Comparison of ENCODE assay signal across 8 mouse cellular contexts in the genomic region with DNA sequence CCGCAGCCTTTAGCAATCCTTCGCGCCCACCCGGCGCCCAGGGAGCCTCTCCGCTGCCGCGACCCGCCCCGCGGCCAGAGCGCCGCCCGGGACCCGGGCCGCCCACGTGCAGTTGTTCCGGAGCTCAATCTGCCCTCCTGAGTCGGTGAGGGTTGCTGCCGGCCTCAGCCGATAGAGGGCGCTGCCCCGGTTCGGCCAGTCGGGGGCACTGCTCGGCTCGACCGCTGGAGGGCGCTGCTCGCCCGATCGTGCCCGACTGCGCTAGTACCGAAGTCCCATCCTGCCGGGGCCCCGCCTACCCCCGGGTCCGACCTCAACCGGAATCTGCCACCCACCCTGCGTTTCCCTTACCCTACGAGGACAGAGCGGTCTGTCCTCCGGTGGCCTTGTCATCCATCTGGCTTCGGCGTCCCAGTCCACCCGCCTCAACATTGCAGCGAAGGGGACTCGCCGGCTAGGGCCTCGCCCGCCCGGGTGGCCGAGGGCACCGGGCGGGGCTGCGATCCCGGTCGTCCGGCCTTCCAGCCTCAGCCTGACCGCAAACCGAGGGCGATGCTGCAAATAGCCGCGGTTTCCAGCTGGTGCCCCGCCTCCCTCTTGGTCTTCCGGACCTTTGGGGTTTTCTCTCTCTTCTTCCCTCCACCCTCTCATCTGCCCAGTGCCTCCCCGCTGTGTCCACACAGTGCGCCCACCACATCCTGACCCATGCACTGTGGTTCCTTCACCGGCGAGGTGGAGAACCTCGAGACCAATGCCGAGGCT. TPM values are rescaled to one million over a fixed set of nuclear protein-coding genes. Genes with fewer than 3 reads are reported as not detected.
A peak's percentile ranks its signal among the peaks of the same experiment; 100 is the strongest.
DNase-seq lines count a peak whose midpoint lies in the region; ATAC-seq and TF ChIP-seq lines count a peak whose summit lies in the region.

No protein-coding gene starts in this region.

- no peaks in the 10 kb centered on the region for H3K9me3 ChIP-seq in embryonic facial prominence, embryonic 15.5 days (replicated peaks)
- no peaks in the 10 kb centered on the region for H3K9me3 ChIP-seq in kidney, embryonic 14.5 days (ENCODE audit: control insufficient read depth, low read length)
- no peaks in the 10 kb centered on the region for H3K9me3 ChIP-seq in limb, embryonic 14.5 days (ENCODE audit: control insufficient read depth, low read length)
- no peaks in the 10 kb centered on the region for H3K9me3 ChIP-seq in midbrain, embryonic 16.5 days (replicated peaks; ENCODE audit: control insufficient read depth, low read length, poor library complexity, severe bottlenecking)

- H3K27ac ChIP-seq in bone marrow macrophage, adult 2 months (ENCODE audit: insufficient read depth, low read depth, low read length) = peak overlapping the region; percentile 91
- H3K27ac ChIP-seq in embryonic facial prominence, embryonic 15.5 days (replicated peaks) = peak overlapping the region; percentile 85
- peak overlapping the region; percentile 48; the same call in 1 of the 2 replicates for H3K27ac ChIP-seq in kidney, embryonic 14.5 days (ENCODE audit: low read depth, low read length)
- H3K27ac ChIP-seq in limb, embryonic 14.5 days (replicated peaks; ENCODE audit: low read depth, low read length) = peak overlapping the region; percentile 67
- 0 out of 2 replicates have a peak overlapping the region, but pooled peaks have one; percentile 17 for H3K27ac ChIP-seq in midbrain, embryonic 16.5 days (ENCODE audit: low read length)
- peak overlapping the region; percentile 96 for H3K27ac ChIP-seq in spleen, adult 2 months (ENCODE audit: insufficient read depth, low read length)

- TF ChIP-seq POLR2A in bone marrow macrophage, adult 2 months (IDR thresholded peaks at IDR 0.05; ENCODE audit: borderline replicate concordance, low read depth, low read length) = no peak
- TF ChIP-seq POLR2A in limb, embryonic 14.5 days (IDR thresholded peaks at IDR 0.05; ENCODE audit: borderline replicate concordance, extremely low read depth, insufficient read depth, insufficient read length) = no peak
- TF ChIP-seq POLR2A in spleen, adult 2 months (IDR thresholded peaks at IDR 0.05; ENCODE audit: low read depth, low read length) = peak; percentile 16

- H3K4me2 ChIP-seq in embryonic facial prominence, embryonic 15.5 days (replicated peaks) = peak overlapping the region; percentile 97
- H3K4me2 ChIP-seq in kidney, embryonic 14.5 days (replicated peaks; ENCODE audit: low read depth, low read length) = peak overlapping the region; percentile 96
- H3K4me2 ChIP-seq in limb, embryonic 14.5 days (replicated peaks; ENCODE audit: low read depth, low read length, severe bottlenecking) = peak overlapping the region; percentile 96
- H3K4me2 ChIP-seq in midbrain, embryonic 16.5 days (ENCODE audit: low read length) = peak overlapping the region; percentile 95

- DNase-seq in B cell, adult 2 months = peak; percentile 98 to 99
- peak; percentile 93 to 94 for DNase-seq in heart, adult 9 months (ENCODE audit: low spot score in 2 of 2)
- DNase-seq in limb, embryonic 14.5 days (ENCODE audit: low spot score) = peak; percentile 78
- DNase-seq in spleen, adult 2 months (ENCODE audit: low read depth in 1 of 2, low spot score in 2 of 2) = peak; percentile 77 to 90

- peak overlapping the region; percentile 82 for H3K4me3 ChIP-seq in bone marrow macrophage, adult 2 months (ENCODE audit: insufficient read depth, low read length)
- peak overlapping the region; percentile 64 for H3K4me3 ChIP-seq in embryonic facial prominence, embryonic 15.5 days (replicated peaks)
- peak overlapping the region; percentile 64 for H3K4me3 ChIP-seq in kidney, embryonic 14.5 days (ENCODE audit: low read length)
- peak overlapping the region; percentile 62 for H3K4me3 ChIP-seq in limb, embryonic 14.5 days (replicated peaks; ENCODE audit: low read length)
- H3K4me3 ChIP-seq in midbrain, embryonic 16.5 days (ENCODE audit: low read depth, low read length) = peak overlapping the region; percentile 56
- peak overlapping the region; percentile 70 for H3K4me3 ChIP-seq in spleen, adult 2 months (ENCODE audit: extremely low read depth, insufficient read depth, insufficient read length)

- TF ChIP-seq CTCF in bone marrow macrophage, adult 2 months (IDR thresholded peaks at IDR 0.05; ENCODE audit: low read depth, low read length) = peak; percentile 88
- peak; percentile 100 for TF ChIP-seq CTCF in spleen, adult 2 months (IDR thresholded peaks at IDR 0.05; ENCODE audit: extremely low read depth, insufficient read depth, insufficient read length, insufficient replicate concordance)

- H3K9ac ChIP-seq in embryonic facial prominence, embryonic 15.5 days = peak overlapping the region; percentile 63
- peak overlapping the region; percentile 73 for H3K9ac ChIP-seq in kidney, embryonic 14.5 days (ENCODE audit: low read depth, low read length)
- H3K9ac ChIP-seq in limb, embryonic 14.5 days (ENCODE audit: low read depth, low read length, severe bottlenecking) = peak overlapping the region; percentile 76
- H3K9ac ChIP-seq in midbrain, embryonic 16.5 days (ENCODE audit: low read depth, low read length) = peak overlapping the region; percentile 74

- H3K27me3 ChIP-seq in embryonic facial prominence, embryonic 15.5 days = no peaks in the 10 kb centered on the region
- H3K27me3 ChIP-seq in kidney, embryonic 14.5 days (ENCODE audit: control insufficient read depth, insufficient read depth, low read length) = no peaks in the 10 kb centered on the region
- no peaks in the 10 kb centered on the region for H3K27me3 ChIP-seq in limb, embryonic 14.5 days (ENCODE audit: control insufficient read depth, insufficient read depth, low read length)
- no peaks in the 10 kb centered on the region for H3K27me3 ChIP-seq in midbrain, embryonic 16.5 days (ENCODE audit: control insufficient read depth, insufficient read depth, low read depth, low read length)
- H3K27me3 ChIP-seq in spleen, adult 2 months (ENCODE audit: control insufficient read depth, insufficient read depth, low read length) = no peaks in the 10 kb centered on the region

- H3K4me1 ChIP-seq in bone marrow macrophage, adult 2 months (ENCODE audit: control insufficient read depth, insufficient read depth, low read length) = peaks cover 20% of the 10 kb centered on the region
- peaks cover 20% of the 10 kb centered on the region for H3K4me1 ChIP-seq in embryonic facial prominence, embryonic 15.5 days
- 0 out of 2 replicates have a peak, but pooled peaks cover 5% of the 10 kb centered on the region for H3K4me1 ChIP-seq in kidney, embryonic 14.5 days (ENCODE audit: control insufficient read depth, insufficient read depth, low read length)
- H3K4me1 ChIP-seq in limb, embryonic 14.5 days (ENCODE audit: control insufficient read depth, insufficient read depth, low read length) = no peaks in the 10 kb centered on the region
- H3K4me1 ChIP-seq in midbrain, embryonic 16.5 days (ENCODE audit: control insufficient read depth, insufficient read depth, low read length) = peaks cover 13% of the 10 kb centered on the region
- H3K4me1 ChIP-seq in spleen, adult 2 months (ENCODE audit: control insufficient read depth, insufficient read depth, insufficient read length) = peaks cover 15% of the 10 kb centered on the region

- ATAC-seq in embryonic facial prominence, embryonic 15.5 days (ENCODE audit: insufficient number of reproducible peaks, low FRiP score, low TSS enrichment, low read depth) = peak; percentile 75
- peak; percentile 73 for ATAC-seq in kidney, embryonic 14.5 days (ENCODE audit: low FRiP score, low TSS enrichment)
- peak; percentile 62 for ATAC-seq in limb, embryonic 14.5 days (ENCODE audit: low FRiP score, low read depth)
- ATAC-seq in midbrain, embryonic 16.5 days = peak; percentile 56

- under 1% methylated on average over 73 of the region's 73 CpGs for WGBS in embryonic facial prominence, embryonic 15.5 days
- 1% methylated on average over 68 of the region's 73 CpGs for WGBS in kidney, embryonic 14.5 days
- under 1% methylated on average over 63 of the region's 73 CpGs for WGBS in limb, embryonic 14.5 days
- 1% methylated on average over 68 of the region's 73 CpGs for WGBS in midbrain, embryonic 16.5 days
- under 1% methylated on average over 73 of the region's 73 CpGs for WGBS in spleen, adult 2 months

- no peaks in the 10 kb centered on the region for H3K36me3 ChIP-seq in embryonic facial prominence, embryonic 15.5 days
- no peaks in the 10 kb centered on the region for H3K36me3 ChIP-seq in kidney, embryonic 14.5 days (ENCODE audit: control insufficient read depth, insufficient read depth, low read length)
- no peaks in the 10 kb centered on the region for H3K36me3 ChIP-seq in limb, embryonic 14.5 days (ENCODE audit: control insufficient read depth, insufficient read depth, low read length)
- H3K36me3 ChIP-seq in midbrain, embryonic 16.5 days (ENCODE audit: control insufficient read depth, insufficient read depth, low read length) = no peaks in the 10 kb centered on the region
- no peaks in the 10 kb centered on the region for H3K36me3 ChIP-seq in spleen, adult 2 months (ENCODE audit: control insufficient read depth, insufficient read depth, low read length)

RNA-seq across cellular contexts. Expression of gene Tac4, which starts 2.1 kb away (rescaled TPM):
- not detected in 2 replicates for polyA plus RNA-seq in bone marrow macrophage, adult 2 months (2012; ENCODE audit: insufficient read depth, insufficient read length, missing spikeins)
- 0.13 and 0.21 TPM in 2 replicates for polyA plus RNA-seq in embryonic facial prominence, embryonic 15.5 days (2015; fragmentation: Nextera tagmentation; extraction: Ambion mirVana)
- 0.20 TPM in 1 of 2 replicates, not detected in the other for polyA plus RNA-seq in kidney, embryonic 14.5 days (2014; fragmentation: Nextera tagmentation; extraction: Ambion mirVana)
- 0.08 TPM in 1 of 2 replicates, not detected in the other for polyA plus RNA-seq in limb, embryonic 14.5 days (2012; rRNA removed)
- not detected in 2 replicates for polyA plus RNA-seq in limb, embryonic 14.5 days (2014; fragmentation: Nextera tagmentation; extraction: Ambion mirVana)
- not detected in 2 replicates for polyA plus RNA-seq in midbrain, embryonic 16.5 days (2015; fragmentation: Nextera tagmentation; extraction: Ambion mirVana)
- polyA plus RNA-seq in spleen, adult 2 months (2012; rRNA removed) = 0.40 and 0.44 TPM in 2 replicates

RNA-seq across cellular contexts. Expression of gene Kat7, which starts 50.8 kb away (rescaled TPM):
- polyA plus RNA-seq in bone marrow macrophage, adult 2 months (2012; ENCODE audit: insufficient read depth, insufficient read length, missing spikeins) = 41.2 and 41.7 TPM in 2 replicates
- polyA plus RNA-seq in embryonic facial prominence, embryonic 15.5 days (2015; fragmentation: Nextera tagmentation; extraction: Ambion mirVana) = 60.6 and 70.0 TPM in 2 replicates
- polyA plus RNA-seq in kidney, embryonic 14.5 days (2014; fragmentation: Nextera tagmentation; extraction: Ambion mirVana) = 55.5 and 80.1 TPM in 2 replicates
- 49.7 and 51.4 TPM in 2 replicates for polyA plus RNA-seq in limb, embryonic 14.5 days (2012; rRNA removed)
- 58.5 and 60.1 TPM in 2 replicates for polyA plus RNA-seq in limb, embryonic 14.5 days (2014; fragmentation: Nextera tagmentation; extraction: Ambion mirVana)
- 65.8 and 69.1 TPM in 2 replicates for polyA plus RNA-seq in midbrain, embryonic 16.5 days (2015; fragmentation: Nextera tagmentation; extraction: Ambion mirVana)
- 25.2 and 29.4 TPM in 2 replicates for polyA plus RNA-seq in spleen, adult 2 months (2012; rRNA removed)

Comparison
In these comparisons a context has a peak if more than half of its experiments do, and no peak if none do; other contexts are left out.
1. Peak in every context shown above with its lines: DNase-seq, ATAC-seq, H3K4me3 ChIP-seq and H3K27ac ChIP-seq.
2. H3K27ac ChIP-seq: peak in every context shown above with its lines; median percentile 96 in spleen, adult 2 months; 91 in bone marrow macrophage, adult 2 months; 85 in embryonic facial prominence, embryonic 15.5 days; 67 in limb, embryonic 14.5 days; 48 in kidney, embryonic 14.5 days; 17 in midbrain, embryonic 16.5 days.